Mouse (Mus musculus) CH12.LX (cell line): ENCODE results near the gene Map2k4.

Experiments used
- BHLHE40 ChIP-seq: IDR thresholded peaks from 2 replicates; pipeline ENCODE4 v1.6.1; 2011; ENCODE audit warnings: mild to moderate bottlenecking, low read depth, low read length, improper control_type of control experiment
- CHD2 ChIP-seq: IDR thresholded peaks from 2 replicates; pipeline ENCODE4 v1.6.1; 2011; ENCODE audit warnings: low read length, improper control_type of control experiment
- CTCF ChIP-seq, 2 experiments: IDR thresholded peaks in 1 of 2; conservative IDR thresholded peaks in 1 of 2; 2 replicates each; pipeline ENCODE4 v1.5.1; 2011 to 2012; ENCODE audit warnings: low read depth in 2 of 2, low read length in 2 of 2, improper control_type of control experiment in 1 of 2, inconsistent platforms in 1 of 2, mild to moderate bottlenecking in 1 of 2, moderate library complexity in 1 of 2
- EP300 ChIP-seq: IDR thresholded peaks from 2 replicates; pipeline ENCODE4 v1.6.1; 2011; ENCODE audit warnings: low read length, improper control_type of control experiment
- GABPA ChIP-seq: IDR thresholded peaks from 2 replicates; pipeline ENCODE4 v1.6.1; 2012; ENCODE audit warnings: low read depth, low read length, improper control_type of control experiment, inconsistent platforms; ENCODE audit not compliant: insufficient replicate concordance
- MAX ChIP-seq: IDR thresholded peaks from 2 replicates; pipeline ENCODE4 v1.6.1; 2011; ENCODE audit warnings: low read length, improper control_type of control experiment
- MXI1 ChIP-seq: IDR thresholded peaks from 2 replicates; pipeline ENCODE4 v1.6.1; 2011; ENCODE audit warnings: mild to moderate bottlenecking, low read depth, low read length, improper control_type of control experiment
- POLR2A ChIP-seq: IDR thresholded peaks from 2 replicates; pipeline ENCODE4 v1.6.1; 2011; ENCODE audit warnings: low read depth, mild to moderate bottlenecking, improper control_type of control experiment, low read length
- POLR2AphosphoS2 ChIP-seq: IDR thresholded peaks from 2 replicates; pipeline ENCODE4 v1.6.1; 2011; ENCODE audit warnings: low read depth, low read length, improper control_type of control experiment
- USF1 ChIP-seq: IDR thresholded peaks from 2 replicates; pipeline ENCODE4 v1.6.1; 2014; ENCODE audit warnings: low read depth, mild to moderate bottlenecking, inconsistent platforms, low read length, improper control_type of control experiment
- ZC3H11A ChIP-seq: IDR thresholded peaks from 2 replicates; pipeline ENCODE4 v1.6.1; 2012; ENCODE audit warnings: low read depth, mild to moderate bottlenecking, inconsistent platforms, low read length, improper control_type of control experiment

DNA sequence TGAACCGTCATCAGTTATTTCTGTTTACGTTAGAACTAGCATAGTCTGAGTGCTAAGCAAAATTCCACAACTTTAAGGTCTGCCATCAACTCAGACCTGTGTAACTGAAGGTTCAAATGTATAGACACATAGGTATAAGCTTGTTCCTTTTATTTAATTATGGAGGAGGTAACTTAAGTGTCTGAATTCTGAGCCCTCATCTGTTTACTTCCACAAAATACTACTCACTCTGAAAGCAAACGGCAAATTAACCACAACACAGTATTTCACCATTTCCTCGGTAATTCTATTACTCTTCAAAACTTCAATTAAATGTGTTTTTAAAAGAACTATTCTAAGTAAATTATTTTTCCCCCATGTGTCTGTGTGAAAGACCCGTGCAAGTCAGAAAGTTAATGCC lies 10.3 kb downstream of the Map2k4 start:
- TF ChIP-seq POLR2AphosphoS2 (no peak), EP300 (no peak), MXI1 (no peak), ZC3H11A (no peak), CTCF (conservative IDR thresholded peaks at IDR 0.05 in 1 of 2, IDR thresholded peaks at IDR 0.05 in 1 of 2; ENCODE audit: low read depth in 2 of 2, low read length in 2 of 2) (no peak), POLR2A (no peak), MAX (no peak), USF1 (no peak), BHLHE40 (no peak), GABPA (no peak), CHD2 (no peak)
